Mouse (Mus musculus) CD8-positive naive resting alpha-beta T cell, adult 2 months (primary cell): ENCODE data around the gene Sgms2.

Source experiments
- DNase-seq, 2 experiments: peaks; one replicate each; pipeline ENCODE4 v3.0.0; 2022; ENCODE audit warnings: low read depth in 2 of 2, low spot score in 2 of 2

Sgms2 gene

GRCm38 (mm10) chr3:131491361-131491925, at the start of gene Sgms2:
TSS of gene Sgms2 (minus strand) at chr3:131491411.
- no peak for DNase-seq

GRCm38 (mm10) chr3:131525229-131525628, 34.0 kb upstream of the Sgms2 start:
- no peak for DNase-seq

GRCm38 (mm10) chr3:131524779-131525178, 33.6 kb upstream of the Sgms2 start:
- no peak for DNase-seq

GRCm38 (mm10) chr3:131524210-131524609, 33.0 kb upstream of the Sgms2 start:
- no peak for DNase-seq

GRCm38 (mm10) chr3:131523749-131524148, 32.5 kb upstream of the Sgms2 start:
- no peak for DNase-seq

GRCm38 (mm10) chr3:131522243-131522642, 31.0 kb upstream of the Sgms2 start:
- no peak for DNase-seq

- no peak for DNase-seq
Observed at GRCm38 (mm10) chr3:131521206-131521605, 30.0 kb upstream of the Sgms2 start.

GRCm38 (mm10) chr3:131517756-131518155, 26.5 kb upstream of the Sgms2 start:
- DNase-seq: no peak

GRCm38 (mm10) chr3:131516332-131516999, 25.3 kb upstream of the Sgms2 start:
- DNase-seq: no peak

GRCm38 (mm10) chr3:131511616-131512015, 20.4 kb upstream of the Sgms2 start:
- no peak for DNase-seq

GRCm38 (mm10) chr3:131508024-131508423, 16.8 kb upstream of the Sgms2 start:
- no peak for DNase-seq

GRCm38 (mm10) chr3:131504595-131505223, 13.5 kb upstream of the Sgms2 start:
- DNase-seq: no peak

GRCm38 (mm10) chr3:131501677-131502370, 10.6 kb upstream of the Sgms2 start:
- DNase-seq: no peak

GRCm38 (mm10) chr3:131499651-131500050, 8.4 kb upstream of the Sgms2 start:
- DNase-seq: no peak

GRCm38 (mm10) chr3:131496506-131497122, 5.4 kb upstream of the Sgms2 start:
- no peak for DNase-seq

GRCm38 (mm10) chr3:131495076-131495475, 3.9 kb upstream of the Sgms2 start:
- no peak for DNase-seq

- DNase-seq: no peak
Observed at GRCm38 (mm10) chr3:131493194-131493593, 2.0 kb upstream of the Sgms2 start.

- no peak for DNase-seq
Observed at GRCm38 (mm10) chr3:131491980-131492379, 769 bp upstream of the Sgms2 start.

GRCm38 (mm10) chr3:131490143-131490908, 885 bp downstream of the Sgms2 start:
- no peak for DNase-seq

GRCm38 (mm10) chr3:131489657-131490142, 1.5 kb downstream of the Sgms2 start:
- DNase-seq: no peak

GRCm38 (mm10) chr3:131488969-131489368, 2.2 kb downstream of the Sgms2 start:
- no peak for DNase-seq
